Comparison of ENCODE assay signal across 8 mouse cellular contexts in genomic region chr2:25428442-25429236, GRCm38 (mm10). TPM values are rescaled to one million over a fixed set of nuclear protein-coding genes. Genes with fewer than 3 reads are reported as not detected.
DNase-seq lines count a peak whose midpoint lies in the region; ATAC-seq and TF ChIP-seq lines count a peak whose summit lies in the region.

Abca2 (plus strand) TSS chr2:25428703.

- no peaks in the 10 kb centered on the region for H3K9me3 ChIP-seq in heart, embryonic 10.5 days
- no peaks in the 10 kb centered on the region for H3K9me3 ChIP-seq in kidney, embryonic 15.5 days (replicated peaks)

- peak within 1 kb of the TSS; percentile 93 for H3K4me2 ChIP-seq in kidney, embryonic 15.5 days

- H3K36me3 ChIP-seq in heart, embryonic 10.5 days: no peaks in the 10 kb centered on the region
- H3K36me3 ChIP-seq in kidney, embryonic 15.5 days: peaks cover 6% of the 10 kb centered on the region; the same call in 1 of the 2 replicates

- 0% methylated on average over 86 of the region's 89 CpGs for WGBS in heart, embryonic 10.5 days
- under 1% methylated on average over 88 of the region's 89 CpGs for WGBS in kidney, embryonic 15.5 days

- DNase-seq in A20 (ENCODE audit: low read depth, low spot score) (peak; percentile 96), liver (peak; percentile 93)
- DNase-seq in heart, embryonic 10.5 days (ENCODE audit: low spot score): peak; percentile 94
- DNase-seq in spleen, postnatal 4 days (ENCODE audit: low spot score in 2 of 2): peak; percentile 92 to 98

- peak; percentile 59 for TF ChIP-seq CTCF in bone marrow macrophage, adult 2 months (IDR thresholded peaks at IDR 0.05; ENCODE audit: low read depth, low read length)
- peak; percentile 76 for TF ChIP-seq CTCF in embryonic fibroblast, embryonic 13.5 days (IDR thresholded peaks at IDR 0.05; ENCODE audit: borderline replicate concordance, insufficient read depth, low read length)

- H3K4me3 ChIP-seq in bone marrow macrophage, adult 2 months (ENCODE audit: insufficient read depth, low read length): peak within 1 kb of the TSS; percentile 77
- H3K4me3 ChIP-seq in embryonic fibroblast, embryonic 13.5 days (ENCODE audit: insufficient read depth, low read length): peak within 1 kb of the TSS; percentile 48
- H3K4me3 ChIP-seq in heart, embryonic 10.5 days: peak within 1 kb of the TSS; percentile 85
- peak within 1 kb of the TSS; percentile 75 for H3K4me3 ChIP-seq in kidney, embryonic 15.5 days (replicated peaks)

- peaks cover 15% of the 10 kb centered on the region for H3K4me1 ChIP-seq in bone marrow macrophage, adult 2 months (ENCODE audit: control insufficient read depth, insufficient read depth, low read length)
- no peaks in the 10 kb centered on the region for H3K4me1 ChIP-seq in embryonic fibroblast, embryonic 13.5 days (ENCODE audit: control insufficient read depth, insufficient read depth, low read length)
- peaks cover 15% of the 10 kb centered on the region for H3K4me1 ChIP-seq in heart, embryonic 10.5 days
- peaks cover 31% of the 10 kb centered on the region for H3K4me1 ChIP-seq in kidney, embryonic 15.5 days

- peaks cover 80% of the 10 kb centered on the region for H3K27me3 ChIP-seq in heart, embryonic 10.5 days (ENCODE audit: insufficient read depth, poor library complexity, severe bottlenecking)
- peaks cover 32% of the 10 kb centered on the region for H3K27me3 ChIP-seq in kidney, embryonic 15.5 days

- TF ChIP-seq POLR2A in bone marrow macrophage, adult 2 months (IDR thresholded peaks at IDR 0.05; ENCODE audit: borderline replicate concordance, low read depth, low read length): no peak
- peak; percentile 27; the same call in 1 of the 2 replicates for TF ChIP-seq POLR2A in embryonic fibroblast, embryonic 13.5 days (IDR thresholded peaks at IDR 0.05; ENCODE audit: low read depth, low read length)

- H3K9ac ChIP-seq in kidney, embryonic 15.5 days: peak within 1 kb of the TSS; percentile 74

- no peak within 1 kb of the TSS for H3K27ac ChIP-seq in bone marrow macrophage, adult 2 months (ENCODE audit: insufficient read depth, low read depth, low read length)
- H3K27ac ChIP-seq in embryonic fibroblast, embryonic 13.5 days (ENCODE audit: insufficient read depth, low read length): no peak within 1 kb of the TSS
- peak within 1 kb of the TSS; percentile 90 for H3K27ac ChIP-seq in heart, embryonic 10.5 days
- peak within 1 kb of the TSS; percentile 70 for H3K27ac ChIP-seq in kidney, embryonic 15.5 days

- peak; percentile 75 for ATAC-seq in kidney, embryonic 15.5 days (replicated peaks; ENCODE audit: low FRiP score)
- ATAC-seq in monocyte, adult 5-6 weeks (replicated peaks; ENCODE audit: insufficient number of reproducible peaks, low FRiP score, low TSS enrichment, poor library complexity, severe bottlenecking): peak; percentile 32

RNA-seq across cellular contexts. Expression of gene Abca2, which starts in this region (rescaled TPM):
- polyA plus RNA-seq in bone marrow macrophage, adult 2 months (2012; ENCODE audit: insufficient read depth, insufficient read length, missing spikeins): 14.9 and 16.4 TPM in 2 replicates
- polyA plus RNA-seq in embryonic fibroblast, embryonic 13.5 days (2011; ENCODE audit: insufficient read length, low read depth, missing spikeins): 7.8 and 12.1 TPM in 2 replicates
- polyA plus RNA-seq in heart, embryonic 10.5 days (2016; fragmentation: Nextera tagmentation; extraction: Ambion mirVana): 3.5 and 4.7 TPM in 2 replicates
- polyA plus RNA-seq in kidney, embryonic 15.5 days (2015; fragmentation: Nextera tagmentation; extraction: Ambion mirVana): 11.0 and 11.1 TPM in 2 replicates
- total RNA-seq in monocyte, adult 5-6 weeks (2017): 16.8 to 46.8 TPM (median 17.5 TPM) in 3 replicates

Comparison
In these comparisons a context has a peak if more than half of its experiments do, and no peak if none do; other contexts are left out.
1. H3K27ac ChIP-seq: peak in heart, embryonic 10.5 days (single experiment) and kidney, embryonic 15.5 days (single experiment); none in bone marrow macrophage, adult 2 months (single experiment) and embryonic fibroblast, embryonic 13.5 days (single experiment).
2. Peak in every context shown above with its lines, with median percentiles within 50 percentile points of each other: DNase-seq and H3K4me3 ChIP-seq.